Mouse (Mus musculus): ENCODE measurements around the gene Mab21l2. TPM values are rescaled to one million over a fixed set of nuclear protein-coding genes. Genes with fewer than 3 reads are reported as not detected.

Gene Mab21l2
- polyA plus RNA-seq, 1 experiment from 2014 or later, result 0.28 TPM

- Histone ChIP-seq H3K27me3 (ENCODE audit: insufficient read depth, low read length) (no peaks in the 10 kb centered on the region), H3K36me3 (replicated peaks; ENCODE audit: insufficient read depth, low read length) (no peaks in the 10 kb centered on the region), H3K9ac (replicated peaks) (no peak overlapping the region), H3K9me3 (ENCODE audit: low read length) (no peaks in the 10 kb centered on the region), H3K4me2 (ENCODE audit: low read depth, low read length) (no peak overlapping the region), H3K27ac (ENCODE audit: low read depth) (no peak overlapping the region), H3K4me1 (ENCODE audit: insufficient read depth) (no peaks in the 10 kb centered on the region), H3K4me3 (ENCODE audit: low read depth, low read length) (no peak overlapping the region)
- ATAC-seq, result no peak
- TF ChIP-seq EP300 (IDR thresholded peaks at IDR 0.05; ENCODE audit: low read depth) (no peak), CTCF (IDR thresholded peaks at IDR 0.05; ENCODE audit: low read depth) (no peak)
- 82% methylated on average over 16 of the region's 16 CpGs for WGBS (ENCODE audit: insufficient replicate concordance)
- no peak for DNase-seq
Observed at GRCm38 (mm10) chr3:86531531-86532269, 16.7 kb downstream of the Mab21l2 start.

GRCm38 (mm10) chr3:86522880-86523505 is 25.4 kb downstream of the Mab21l2 start:
- Histone ChIP-seq H3K27me3 (ENCODE audit: insufficient read depth, low read length) (no peaks in the 10 kb centered on the region), H3K4me2 (ENCODE audit: low read depth, low read length) (no peak overlapping the region), H3K4me1 (ENCODE audit: insufficient read depth) (no peaks in the 10 kb centered on the region), H3K9ac (replicated peaks) (no peak overlapping the region), H3K4me3 (ENCODE audit: low read depth, low read length) (no peak overlapping the region), H3K36me3 (replicated peaks; ENCODE audit: insufficient read depth, low read length) (no peaks in the 10 kb centered on the region), H3K27ac (ENCODE audit: low read depth) (no peak overlapping the region), H3K9me3 (ENCODE audit: low read length) (no peaks in the 10 kb centered on the region)
- WGBS (ENCODE audit: insufficient replicate concordance), result 84% methylated on average over 3 of the region's 3 CpGs
- TF ChIP-seq CTCF (IDR thresholded peaks at IDR 0.05; ENCODE audit: low read depth), result no peak
- TF ChIP-seq EP300 (IDR thresholded peaks at IDR 0.05; ENCODE audit: low read depth), result no peak
- no peak for DNase-seq
- no peak for ATAC-seq

- TF ChIP-seq CTCF (IDR thresholded peaks at IDR 0.05; ENCODE audit: low read depth) (no peak), EP300 (IDR thresholded peaks at IDR 0.05; ENCODE audit: low read depth) (no peak)
- Histone ChIP-seq H3K27ac (ENCODE audit: low read depth) (no peak overlapping the region), H3K9ac (replicated peaks) (no peak overlapping the region), H3K4me2 (ENCODE audit: low read depth, low read length) (no peak overlapping the region), H3K4me1 (ENCODE audit: insufficient read depth) (no peaks in the 10 kb centered on the region), H3K9me3 (ENCODE audit: low read length) (no peaks in the 10 kb centered on the region), H3K27me3 (ENCODE audit: insufficient read depth, low read length) (no peaks in the 10 kb centered on the region), H3K36me3 (replicated peaks; ENCODE audit: insufficient read depth, low read length) (no peaks in the 10 kb centered on the region), H3K4me3 (ENCODE audit: low read depth, low read length) (no peak overlapping the region)
- WGBS (ENCODE audit: insufficient replicate concordance), result 69% methylated on average over 2 of the region's 2 CpGs
- DNase-seq, result no peak
- no peak for ATAC-seq
Observed at GRCm38 (mm10) chr3:86518506-86519109, 29.8 kb downstream of the Mab21l2 start.

- Histone ChIP-seq H3K4me2 (ENCODE audit: low read depth, low read length) (no peak overlapping the region), H3K36me3 (replicated peaks; ENCODE audit: insufficient read depth, low read length) (no peaks in the 10 kb centered on the region), H3K4me3 (ENCODE audit: low read depth, low read length) (no peak overlapping the region), H3K27me3 (ENCODE audit: insufficient read depth, low read length) (no peaks in the 10 kb centered on the region), H3K9ac (replicated peaks) (no peak overlapping the region), H3K4me1 (ENCODE audit: insufficient read depth) (no peaks in the 10 kb centered on the region), H3K27ac (ENCODE audit: low read depth) (no peak overlapping the region), H3K9me3 (ENCODE audit: low read length) (no peaks in the 10 kb centered on the region)
- DNase-seq, result no peak
- no peak for ATAC-seq
- no peak for TF ChIP-seq CTCF (IDR thresholded peaks at IDR 0.05; ENCODE audit: low read depth)
- no peak for TF ChIP-seq EP300 (IDR thresholded peaks at IDR 0.05; ENCODE audit: low read depth)
Observed at GRCm38 (mm10) chr3:86500586-86500985, 47.8 kb downstream of the Mab21l2 start.

Measured in liver, postnatal 0 days (tissue).